Mouse (Mus musculus) lung, embryonic 16.5 days (tissue): ENCODE measurements around the gene Psma4. TPM values are rescaled to one million over a fixed set of nuclear protein-coding genes. Genes with fewer than 3 reads are reported as not detected.

Experiments used
- ATAC-seq: fragments of 200-750 bp; cut with Nextera tagmentation; 2 replicates; pipeline ENCODE4 v1.8.0; 2017; ENCODE audit warnings: low read depth, mild to moderate bottlenecking, moderate library complexity
- H3K27ac ChIP-seq: fragments of 300-500 bp; sonication (generic); 2 replicates; pipeline ENCODE4 v1.5.1; 2014; ENCODE audit warnings: mild to moderate bottlenecking, control low read depth, low read length
- H3K27me3 ChIP-seq: fragments of 300-500 bp; sonication (generic); 2 replicates; pipeline ENCODE4 v1.6.1; 2014; ENCODE audit warnings: low read depth, low read length, mixed read lengths; ENCODE audit not compliant: control insufficient read depth, insufficient read depth
- H3K36me3 ChIP-seq: fragments of 300-500 bp; sonication (generic); 2 replicates; pipeline ENCODE4 v1.6.1; 2014; ENCODE audit warnings: low read length; ENCODE audit not compliant: control insufficient read depth, insufficient read depth
- H3K4me1 ChIP-seq: fragments of 300-500 bp; sonication (generic); replicated peaks from 2 replicates; pipeline ENCODE4 v1.6.1; 2014; ENCODE audit warnings: low read length, mixed read lengths; ENCODE audit not compliant: control insufficient read depth, insufficient read depth
- H3K4me2 ChIP-seq: fragments of 300-500 bp; sonication (generic); 2 replicates; pipeline ENCODE4 v1.6.1; 2014; ENCODE audit warnings: low read depth, low read length, control low read depth
- H3K4me3 ChIP-seq: fragments of 300-500 bp; sonication (generic); 2 replicates; pipeline ENCODE4 v1.5.1; 2014; ENCODE audit warnings: mild to moderate bottlenecking, low read length, control low read depth
- H3K9ac ChIP-seq: fragments of 300-500 bp; sonication (generic); 2 replicates; pipeline ENCODE4 v1.6.1; 2014; ENCODE audit warnings: low read length, control low read depth
- H3K9me3 ChIP-seq: fragments of 300-500 bp; sonication (generic); 2 replicates; pipeline ENCODE4 v1.6.1; 2016; ENCODE audit warnings: low read length; ENCODE audit not compliant: control insufficient read depth
- WGBS: fragments of 180-500 bp; shearing (Covaris S2); extraction: QIAGEN DNeasy Blood & Tissue Kit; methylation state at CpG from one replicate; pipeline ENCODE4 v1.1.7; 2014; 5-methylcytosine and 5-hydroxymethylcytosine counted together
- polyA plus RNA-seq: library from polyadenylated mRNA; unstranded; fragments of >200 nt; fragmentation: Nextera tagmentation; extraction: Ambion mirVana; gene quantifications from 2 replicates; pipeline ENCODE4 v1.2.1, GENCODE M21; 2015

Psma4 gene
- polyA plus RNA-seq = 253 and 254 TPM in 2 replicates

DNA sequence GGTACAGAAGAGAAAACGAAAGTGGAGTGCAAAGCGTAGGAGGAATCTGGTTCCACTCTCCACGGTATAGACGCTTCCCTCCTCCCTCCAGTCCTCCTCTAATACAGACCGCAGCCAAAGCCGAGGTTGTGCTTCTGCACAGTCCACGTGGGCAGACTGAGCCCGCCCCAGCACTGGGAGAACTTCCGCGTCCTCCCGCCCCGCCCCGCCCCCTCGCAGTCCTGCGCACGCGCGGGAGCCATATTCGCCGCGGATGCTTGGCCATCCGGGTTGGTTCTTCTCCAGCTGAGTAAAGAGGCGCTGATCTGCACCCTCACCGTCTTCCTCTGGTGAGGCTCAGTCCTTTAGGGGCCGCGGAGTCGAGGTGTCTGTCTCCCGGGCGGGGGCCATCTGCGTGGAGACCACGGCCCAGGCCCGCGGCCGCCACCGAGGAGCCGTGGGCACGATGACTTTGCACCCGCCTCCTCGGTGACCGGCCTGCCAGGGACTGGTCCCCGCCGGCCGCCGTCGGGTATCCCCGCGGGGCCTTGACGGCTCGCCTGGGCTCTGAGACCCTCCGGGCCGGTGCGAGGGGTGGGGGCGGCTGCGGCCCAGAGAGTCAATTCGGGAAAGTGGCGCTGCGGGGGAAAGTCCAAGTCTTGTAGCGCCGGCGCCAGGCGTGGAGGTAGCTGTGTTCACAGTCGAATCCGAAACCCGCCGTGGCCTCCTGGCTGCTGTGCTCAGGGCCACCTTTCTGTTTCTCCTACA lies at the start of gene Psma4, which contains the start of gene AY074887:
TSS of gene Psma4 (plus strand) at position 216 of the 747 bp plus-strand sequence.
TSS of gene AY074887 (minus strand) at position 424 of the 747 bp plus-strand sequence.
- Histone ChIP-seq H3K4me1 (peaks cover 12% of the 10 kb centered on the region), H3K9me3 (no peaks in the 10 kb centered on the region), H3K4me3 (peak within 1 kb of the TSS; percentile 95), H3K36me3 (peaks cover 12% of the 10 kb centered on the region), H3K27ac (peak within 1 kb of the TSS; percentile 90), H3K4me2 (peak within 1 kb of the TSS; percentile 82), H3K9ac (peak within 1 kb of the TSS; percentile 88), H3K27me3 (no peaks in the 10 kb centered on the region)
- WGBS = 0% methylated on average over 59 of the region's 65 CpGs
- ATAC-seq = peak; percentile 100

DNA sequence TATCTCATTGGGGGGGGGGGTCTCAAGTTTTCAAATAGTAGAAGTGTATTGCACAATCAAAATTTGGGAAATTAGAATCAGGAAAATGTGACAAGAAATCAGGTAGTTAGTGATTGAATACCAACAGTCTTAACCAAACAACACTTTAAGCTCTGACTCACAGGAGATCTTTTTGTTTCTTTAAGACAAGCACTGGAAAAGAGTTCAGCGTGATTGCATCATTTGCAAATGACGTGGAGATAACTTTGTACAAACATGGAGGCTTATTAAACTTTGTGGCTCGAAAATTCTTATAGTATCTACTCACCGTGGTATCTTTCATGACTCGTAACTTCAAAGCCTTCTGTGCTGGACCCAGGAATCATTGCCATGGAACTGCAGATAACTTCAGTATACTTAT lies 41.1 kb upstream of the Psma4 start:
- WGBS = 68% methylated on average over 5 of the region's 5 CpGs
- no peak overlapping the region for H3K4me3 ChIP-seq
- H3K9ac ChIP-seq = no peak overlapping the region
- no peak overlapping the region for H3K4me2 ChIP-seq
- H3K27me3 ChIP-seq = no peaks in the 10 kb centered on the region
- no peaks in the 10 kb centered on the region for H3K9me3 ChIP-seq
- no peak for ATAC-seq
- H3K4me1 ChIP-seq = no peaks in the 10 kb centered on the region
- peaks cover 23% of the 10 kb centered on the region for H3K36me3 ChIP-seq
- H3K27ac ChIP-seq = no peak overlapping the region

DNA sequence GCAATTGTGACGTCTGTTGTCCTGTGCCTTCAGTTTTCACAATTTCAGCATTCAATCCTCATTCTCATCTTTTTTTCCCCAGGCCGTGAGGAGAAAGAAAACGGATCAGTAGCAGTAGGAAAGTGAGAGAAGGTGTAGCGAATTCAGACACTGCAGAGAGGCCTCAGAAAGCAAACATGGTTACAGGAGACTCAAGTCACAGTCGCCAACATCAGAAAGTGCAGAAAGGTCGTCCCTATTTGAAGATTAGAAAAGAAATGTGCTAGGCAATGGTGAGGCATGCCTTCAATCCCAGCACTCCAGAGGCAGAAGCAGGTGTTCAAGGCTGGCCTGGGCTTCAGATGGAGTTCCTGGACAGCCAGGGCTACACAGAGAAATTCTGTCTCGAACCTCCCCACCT lies 35.0 kb upstream of the Psma4 start:
- H3K9me3 ChIP-seq = 0 out of 2 replicates have a peak, but pooled peaks cover 2% of the 10 kb centered on the region
- no peak overlapping the region for H3K4me3 ChIP-seq
- H3K27ac ChIP-seq = no peak overlapping the region
- H3K36me3 ChIP-seq = peaks cover 4% of the 10 kb centered on the region
- H3K27me3 ChIP-seq = no peaks in the 10 kb centered on the region
- H3K4me1 ChIP-seq = peaks cover 11% of the 10 kb centered on the region
- ATAC-seq = no peak
- no peak overlapping the region for H3K9ac ChIP-seq
- WGBS = 58% methylated on average over 7 of the region's 7 CpGs
- H3K4me2 ChIP-seq = no peak overlapping the region

DNA sequence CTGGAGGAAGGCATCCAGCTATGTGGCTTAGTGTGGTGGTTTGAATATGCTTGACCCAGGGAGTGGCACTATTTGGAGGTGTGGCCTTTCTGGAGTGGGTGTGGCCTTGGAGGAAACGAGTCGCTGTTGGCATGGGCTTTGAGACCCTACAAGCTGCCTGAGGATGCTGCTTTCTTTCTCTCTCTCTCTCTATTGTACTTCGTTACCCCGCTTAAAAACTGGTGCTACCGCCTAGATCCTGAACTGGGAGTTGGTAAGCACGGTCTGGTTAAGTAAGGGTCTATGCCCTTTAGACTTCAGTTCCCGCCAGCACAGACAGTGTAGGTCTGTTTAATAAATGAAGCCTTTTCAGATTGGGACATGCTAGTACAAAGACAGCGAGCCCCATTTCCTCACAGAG lies 34.2 kb upstream of the Psma4 start:
- no peaks in the 10 kb centered on the region for H3K27me3 ChIP-seq
- no peak overlapping the region for H3K27ac ChIP-seq
- H3K4me3 ChIP-seq = peak overlapping the region; percentile 75; the same call in 1 of the 2 replicates
- ATAC-seq = no peak
- peaks cover 4% of the 10 kb centered on the region for H3K36me3 ChIP-seq
- no peak overlapping the region for H3K9ac ChIP-seq
- H3K9me3 ChIP-seq = 0 out of 2 replicates have a peak, but pooled peaks cover 2% of the 10 kb centered on the region
- WGBS = 66% methylated on average over 8 of the region's 8 CpGs
- peak overlapping the region; percentile 87 for H3K4me2 ChIP-seq
- peaks cover 11% of the 10 kb centered on the region for H3K4me1 ChIP-seq

DNA sequence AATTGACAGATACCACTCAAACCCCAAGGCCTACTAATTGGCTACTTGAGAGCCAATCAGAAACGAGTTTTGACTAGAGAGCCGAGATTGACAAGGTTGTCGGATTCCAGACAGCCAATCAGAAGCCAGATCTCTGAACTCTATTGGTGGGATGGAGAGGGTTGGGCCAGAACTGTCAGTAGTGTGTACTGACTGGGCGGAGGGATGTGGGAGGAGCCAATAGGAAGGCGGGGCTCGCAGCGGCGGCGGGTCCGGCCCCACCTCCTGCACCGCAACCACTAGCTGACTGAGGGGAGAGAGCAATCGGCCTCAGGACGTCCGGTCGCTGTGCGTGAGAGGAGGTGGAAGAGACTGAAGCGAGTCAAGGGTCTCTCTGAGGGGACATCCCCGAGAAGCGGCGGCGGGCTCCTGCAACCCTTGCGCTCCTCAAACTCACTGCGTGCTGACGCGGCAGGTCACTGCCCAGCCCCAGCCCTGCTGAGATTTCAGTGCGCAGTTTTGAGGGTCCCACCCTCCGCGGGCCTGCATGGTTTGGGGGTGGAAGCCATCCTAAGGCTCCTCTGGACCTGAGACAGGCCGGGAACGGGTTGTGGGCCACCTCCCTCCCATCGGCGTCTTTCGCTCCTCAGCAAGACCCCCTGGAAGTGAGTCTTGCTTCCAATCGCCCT lies 33.4 kb upstream of the Psma4 start, which contains the start of gene Hykk:
TSS of gene Hykk (plus strand) at position 274 of the 668 bp plus-strand sequence.
- H3K9me3 ChIP-seq = 0 out of 2 replicates have a peak, but pooled peaks cover 2% of the 10 kb centered on the region
- H3K4me2 ChIP-seq = peak within 1 kb of the TSS; percentile 87
- no peaks in the 10 kb centered on the region for H3K36me3 ChIP-seq
- H3K9ac ChIP-seq = peak within 1 kb of the TSS; percentile 74
- WGBS = 0% methylated on average over 33 of the region's 34 CpGs
- no peaks in the 10 kb centered on the region for H3K27me3 ChIP-seq
- ATAC-seq = peak; percentile 99
- peaks cover 11% of the 10 kb centered on the region for H3K4me1 ChIP-seq
- H3K4me3 ChIP-seq = peak within 1 kb of the TSS; percentile 75
- peak within 1 kb of the TSS; percentile 23 for H3K27ac ChIP-seq

DNA sequence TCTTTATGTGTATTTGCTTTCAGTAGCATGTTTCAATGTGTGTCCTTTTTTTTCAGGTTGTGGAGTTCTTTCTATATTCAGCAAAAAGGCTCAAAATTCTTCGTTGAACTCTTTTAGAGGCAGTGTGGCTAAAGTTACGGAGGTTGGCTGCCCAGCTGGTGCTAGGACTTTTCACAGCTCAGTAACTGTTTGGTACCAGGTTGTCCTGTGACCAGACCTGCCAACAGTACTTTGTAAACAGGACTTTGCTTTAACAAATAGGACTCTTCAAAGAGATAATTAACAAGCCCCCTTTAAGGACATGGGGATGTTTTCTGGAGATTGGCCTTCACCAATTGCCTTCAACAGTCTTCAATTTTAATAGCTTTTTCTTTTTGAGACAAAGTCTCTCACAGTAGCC lies 32.4 kb upstream of the Psma4 start:
- H3K27me3 ChIP-seq = no peaks in the 10 kb centered on the region
- H3K4me2 ChIP-seq = peak overlapping the region; percentile 87
- H3K9ac ChIP-seq = peak overlapping the region; percentile 35; the same call in 1 of the 2 replicates
- H3K36me3 ChIP-seq = peaks cover 5% of the 10 kb centered on the region; the same call in 1 of the 2 replicates
- no peak overlapping the region for H3K27ac ChIP-seq
- 0 out of 2 replicates have a peak, but pooled peaks cover 2% of the 10 kb centered on the region for H3K9me3 ChIP-seq
- no peak for ATAC-seq
- H3K4me3 ChIP-seq = no peak overlapping the region
- WGBS = 52% methylated on average over 2 of the region's 2 CpGs
- peaks cover 11% of the 10 kb centered on the region for H3K4me1 ChIP-seq

DNA sequence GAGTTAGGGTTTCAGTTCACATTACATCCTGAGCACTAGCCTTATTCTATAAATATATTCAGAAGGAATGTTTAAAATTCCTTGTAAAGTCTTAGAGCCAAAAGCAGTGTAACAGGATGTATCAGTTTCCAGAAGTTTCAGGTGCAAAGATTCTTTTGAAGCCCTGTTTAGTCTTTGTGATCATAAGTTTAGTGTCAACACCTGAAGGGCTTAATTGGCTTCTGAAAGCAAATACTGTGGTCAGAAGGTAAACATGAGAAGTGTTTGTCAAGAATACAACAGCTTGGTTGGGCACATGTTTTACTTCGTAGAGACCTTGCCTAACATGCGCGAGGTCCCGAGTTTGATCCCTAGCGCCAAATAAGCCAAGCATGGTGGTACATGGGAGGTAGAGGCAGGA lies 31.8 kb upstream of the Psma4 start:
- no peak for ATAC-seq
- no peak overlapping the region for H3K4me2 ChIP-seq

DNA sequence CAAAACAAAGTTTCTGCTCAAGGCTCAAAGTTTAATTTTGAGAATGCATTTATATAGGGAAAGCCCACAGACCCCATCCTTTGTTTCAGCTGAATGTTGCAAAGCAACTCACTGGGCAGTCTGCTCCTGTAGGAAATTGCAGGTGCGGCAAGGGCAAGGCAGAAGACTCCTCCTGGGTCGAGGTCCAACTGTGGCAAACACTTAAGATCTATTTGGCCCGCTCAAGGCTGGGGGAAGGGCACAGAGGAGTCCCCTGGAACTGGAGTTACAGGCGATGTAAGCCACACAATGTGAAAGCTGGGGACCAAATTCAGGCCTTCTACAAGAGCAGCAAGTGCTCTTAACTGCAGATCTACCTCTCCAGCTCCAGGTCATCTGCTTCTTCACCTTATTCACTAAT lies 30.6 kb upstream of the Psma4 start:
- Histone ChIP-seq H3K27me3 (no peaks in the 10 kb centered on the region), H3K4me3 (no peak overlapping the region), H3K9ac (no peak overlapping the region), H3K4me2 (no peak overlapping the region), H3K4me1 (peaks cover 11% of the 10 kb centered on the region), H3K9me3 (0 out of 2 replicates have a peak, but pooled peaks cover 2% of the 10 kb centered on the region), H3K27ac (no peak overlapping the region), H3K36me3 (peaks cover 5% of the 10 kb centered on the region; the same call in 1 of the 2 replicates)
- no peak for ATAC-seq
- WGBS = 50% methylated on average over 4 of the region's 4 CpGs

More for the DNA sequence above, 31.8 kb upstream of the Psma4 start:
- no peak overlapping the region for H3K4me3 ChIP-seq
- H3K9ac ChIP-seq = no peak overlapping the region
- H3K4me1 ChIP-seq = peaks cover 11% of the 10 kb centered on the region
- H3K36me3 ChIP-seq = peaks cover 5% of the 10 kb centered on the region; the same call in 1 of the 2 replicates
- WGBS = 67% methylated on average over 5 of the region's 5 CpGs
- H3K27ac ChIP-seq = no peak overlapping the region
- H3K9me3 ChIP-seq = 0 out of 2 replicates have a peak, but pooled peaks cover 2% of the 10 kb centered on the region
- H3K27me3 ChIP-seq = no peaks in the 10 kb centered on the region

DNA sequence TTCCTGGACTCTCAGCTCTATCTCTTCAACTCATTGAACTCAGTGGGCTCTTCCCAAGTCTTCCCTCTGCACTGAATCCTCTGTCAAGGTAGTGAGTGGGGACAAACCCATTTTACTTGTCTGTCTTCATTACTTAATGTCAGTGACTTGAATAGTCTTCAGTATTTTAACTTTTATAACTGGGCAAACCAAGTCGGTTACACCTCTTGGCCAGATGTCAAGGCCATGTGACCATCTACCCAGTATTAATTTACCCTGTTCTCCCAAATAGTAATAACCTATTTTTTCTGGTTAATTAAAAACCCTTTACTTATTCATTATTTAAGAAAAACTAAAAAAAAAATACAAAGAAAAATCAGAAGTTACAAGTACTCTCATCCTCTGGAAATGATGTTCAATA lies 19.8 kb upstream of the Psma4 start:
- H3K36me3 ChIP-seq = no peaks in the 10 kb centered on the region
- H3K4me1 ChIP-seq = no peaks in the 10 kb centered on the region
- ATAC-seq = no peak
- no peak overlapping the region for H3K9ac ChIP-seq
- no peaks in the 10 kb centered on the region for H3K27me3 ChIP-seq
- H3K9me3 ChIP-seq = no peaks in the 10 kb centered on the region
- no peak overlapping the region for H3K4me3 ChIP-seq
- no peak overlapping the region for H3K4me2 ChIP-seq
- 92% methylated on average over 1 of the region's 1 CpGs for WGBS
- H3K27ac ChIP-seq = no peak overlapping the region
